ENCODE assay signal across 8 mouse cellular contexts in the genomic region with DNA sequence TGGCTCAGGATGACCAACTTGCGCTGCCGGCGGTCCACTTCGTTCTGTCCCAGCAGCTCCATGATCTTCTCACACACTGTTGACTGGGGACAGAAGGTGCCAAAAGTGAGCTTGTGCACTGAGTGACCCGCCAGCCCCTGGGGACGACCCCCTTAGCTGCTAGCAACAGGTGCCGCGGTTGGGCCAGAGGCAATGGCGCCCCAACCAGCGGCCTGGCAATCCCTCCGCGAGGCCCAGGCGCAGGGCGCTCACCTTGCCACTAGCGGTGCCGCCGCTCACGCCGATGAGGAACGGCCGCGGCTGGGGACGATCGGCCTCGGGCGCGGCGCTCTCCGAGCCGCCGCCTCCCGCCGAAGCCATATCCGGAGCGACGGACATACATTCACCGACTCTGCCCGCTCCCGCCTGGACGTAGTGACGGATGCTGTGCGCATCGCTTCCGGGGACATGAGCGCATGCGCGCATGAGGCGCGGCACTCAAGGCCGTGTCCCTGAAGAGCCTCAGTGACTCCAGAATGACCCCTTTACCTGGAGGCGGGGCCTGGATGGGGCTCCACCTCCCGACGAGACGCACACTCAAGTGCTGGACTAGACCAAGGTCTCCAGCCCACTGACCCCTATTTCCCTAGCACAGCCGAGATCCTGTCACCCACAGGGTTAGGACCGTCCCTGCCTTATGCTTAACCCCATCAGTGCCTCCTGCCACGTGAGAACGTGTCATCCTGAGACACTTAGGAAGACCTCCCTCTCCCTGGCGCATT. TPM values are rescaled to one million over a fixed set of nuclear protein-coding genes. Genes with fewer than 3 reads are reported as not detected.
DNase-seq lines count a peak whose midpoint lies in the region; ATAC-seq and TF ChIP-seq lines count a peak whose summit lies in the region.

A gene (minus strand): TSS at position 503 of the 761 bp plus-strand sequence.

- H3K27me3 ChIP-seq in heart, embryonic 11.5 days (ENCODE audit: control insufficient read depth, insufficient read depth, low read length) = no peaks in the 10 kb centered on the region
- H3K27me3 ChIP-seq in kidney, embryonic 16.5 days (ENCODE audit: insufficient read depth, low read length) = no peaks in the 10 kb centered on the region
- H3K27me3 ChIP-seq in liver, adult 2 months (ENCODE audit: control insufficient read depth, insufficient read depth, low read length) = no peaks in the 10 kb centered on the region
- no peaks in the 10 kb centered on the region for H3K27me3 ChIP-seq in myocyte (ENCODE audit: control insufficient read depth, insufficient read depth, insufficient read length)
- no peaks in the 10 kb centered on the region for H3K27me3 ChIP-seq in splenic B cell, adult 2 months (ENCODE audit: control insufficient read depth, insufficient read depth, low read length, poor library complexity, severe bottlenecking)

- H3K36me3 ChIP-seq in heart, embryonic 11.5 days (ENCODE audit: control insufficient read depth, insufficient read depth, low read length) = peaks cover 9% of the 10 kb centered on the region
- peaks cover 12% of the 10 kb centered on the region for H3K36me3 ChIP-seq in kidney, embryonic 16.5 days (ENCODE audit: insufficient read depth, low read length)
- no peaks in the 10 kb centered on the region; the same call in 1 of the 2 replicates for H3K36me3 ChIP-seq in liver, adult 2 months (ENCODE audit: control insufficient read depth, insufficient read depth, low read length)
- peaks cover 4% of the 10 kb centered on the region for H3K36me3 ChIP-seq in myocyte (ENCODE audit: control insufficient read depth, insufficient read depth)
- H3K36me3 ChIP-seq in splenic B cell, adult 2 months (ENCODE audit: control insufficient read depth, insufficient read depth, low read length, poor library complexity, severe bottlenecking) = no peaks in the 10 kb centered on the region

- no peak within 1 kb of the TSS for H3K27ac ChIP-seq in bone marrow macrophage, adult 2 months (ENCODE audit: insufficient read depth, low read depth, low read length)
- no peak within 1 kb of the TSS for H3K27ac ChIP-seq in embryonic fibroblast, embryonic 13.5 days (ENCODE audit: insufficient read depth, low read length)
- H3K27ac ChIP-seq in heart, embryonic 11.5 days (ENCODE audit: low read depth, low read length) = no peak within 1 kb of the TSS
- peak within 1 kb of the TSS; percentile 53 for H3K27ac ChIP-seq in kidney, embryonic 16.5 days (ENCODE audit: low read length)
- H3K27ac ChIP-seq in liver, adult 2 months (replicated peaks; ENCODE audit: insufficient read depth, low read depth, low read length) = peak within 1 kb of the TSS; percentile 59

- H3K4me3 ChIP-seq in bone marrow macrophage, adult 2 months (ENCODE audit: insufficient read depth, low read length) = peak within 1 kb of the TSS; percentile 73
- peak within 1 kb of the TSS; percentile 60 for H3K4me3 ChIP-seq in embryonic fibroblast, embryonic 13.5 days (ENCODE audit: insufficient read depth, low read length)
- peak within 1 kb of the TSS; percentile 83 for H3K4me3 ChIP-seq in heart, embryonic 11.5 days (ENCODE audit: low read depth, low read length)
- peak within 1 kb of the TSS; percentile 81 for H3K4me3 ChIP-seq in kidney, embryonic 16.5 days (ENCODE audit: low read length)
- H3K4me3 ChIP-seq in liver, adult 2 months (ENCODE audit: insufficient read depth, low read depth, low read length) = peak within 1 kb of the TSS; percentile 75
- H3K4me3 ChIP-seq in myocyte = peak within 1 kb of the TSS; percentile 58

- peak within 1 kb of the TSS; percentile 90 for H3K9ac ChIP-seq in heart, embryonic 11.5 days (ENCODE audit: low read depth, low read length)
- peak within 1 kb of the TSS; percentile 74 for H3K9ac ChIP-seq in kidney, embryonic 16.5 days (replicated peaks; ENCODE audit: low read length)
- peak within 1 kb of the TSS; percentile 85 for H3K9ac ChIP-seq in liver, adult 2 months (ENCODE audit: low read depth, low read length)

- peak; percentile 98 for DNase-seq in A20 (ENCODE audit: low read depth, low spot score)
- peak; percentile 86 for DNase-seq in liver, adult 2 months (ENCODE audit: extremely low read depth, low read depth, low spot score)
- DNase-seq in splenic B cell, adult 2 months (ENCODE audit: low read depth, low spot score) = peak; percentile 94

- TF ChIP-seq CTCF in bone marrow macrophage, adult 2 months (IDR thresholded peaks at IDR 0.05; ENCODE audit: low read depth, low read length) = no peak
- no peak for TF ChIP-seq CTCF in embryonic fibroblast, embryonic 13.5 days (IDR thresholded peaks at IDR 0.05; ENCODE audit: borderline replicate concordance, insufficient read depth, low read length)
- TF ChIP-seq CTCF in liver, adult 2 months (IDR thresholded peaks at IDR 0.05; ENCODE audit: low read depth, low read length) = no peak

- peak within 1 kb of the TSS; percentile 31 for H3ac ChIP-seq in myocyte (ENCODE audit: control insufficient read depth, insufficient read length)

- peak; percentile 26; the same call in 1 of the 2 replicates for TF ChIP-seq POLR2A in bone marrow macrophage, adult 2 months (IDR thresholded peaks at IDR 0.05; ENCODE audit: borderline replicate concordance, low read depth, low read length)
- TF ChIP-seq POLR2A in embryonic fibroblast, embryonic 13.5 days (IDR thresholded peaks at IDR 0.05; ENCODE audit: low read depth, low read length) = peak; percentile 94
- peak; percentile 72 for TF ChIP-seq POLR2A in liver, adult 2 months (IDR thresholded peaks at IDR 0.05; ENCODE audit: extremely low read depth, insufficient read depth, low read length)
- TF ChIP-seq POLR2A in myocyte (IDR thresholded peaks at IDR 0.05; ENCODE audit: insufficient read length, low read depth) = peak; percentile 95

- H3K79me2 ChIP-seq in liver, adult 2 months (ENCODE audit: control insufficient read depth, insufficient read depth, low read length) = peaks cover 2% of the 10 kb centered on the region; the same call in 1 of the 2 replicates
- peaks cover 8% of the 10 kb centered on the region for H3K79me2 ChIP-seq in myocyte (ENCODE audit: control insufficient read depth, insufficient read depth)

- H3K4me2 ChIP-seq in heart, embryonic 11.5 days = peak within 1 kb of the TSS; percentile 87
- peak within 1 kb of the TSS; percentile 73 for H3K4me2 ChIP-seq in kidney, embryonic 16.5 days (replicated peaks; ENCODE audit: low read depth, low read length)
- peak within 1 kb of the TSS; percentile 93 for H3K4me2 ChIP-seq in myocyte (ENCODE audit: low read depth)

- 2% methylated on average over 57 of the region's 59 CpGs for WGBS in heart, embryonic 11.5 days (ENCODE audit: insufficient replicate concordance)
- WGBS in kidney, embryonic 16.5 days = 1% methylated on average over 57 of the region's 59 CpGs
- WGBS in liver, adult 2 months = 2% methylated on average over 59 of the region's 59 CpGs

- H3K4me1 ChIP-seq in bone marrow macrophage, adult 2 months (ENCODE audit: control insufficient read depth, insufficient read depth, low read length) = peaks cover 9% of the 10 kb centered on the region
- H3K4me1 ChIP-seq in embryonic fibroblast, embryonic 13.5 days (ENCODE audit: control insufficient read depth, insufficient read depth, low read length) = 0 out of 2 replicates have a peak, but pooled peaks cover 3% of the 10 kb centered on the region
- H3K4me1 ChIP-seq in heart, embryonic 11.5 days (ENCODE audit: control insufficient read depth, insufficient read depth, low read length) = peaks cover 12% of the 10 kb centered on the region
- H3K4me1 ChIP-seq in kidney, embryonic 16.5 days (ENCODE audit: insufficient read depth, low read length) = peaks cover 8% of the 10 kb centered on the region
- peaks cover 6% of the 10 kb centered on the region; the same call in 1 of the 2 replicates for H3K4me1 ChIP-seq in liver, adult 2 months (ENCODE audit: control insufficient read depth, insufficient read depth, low read length)

- peak; percentile 88 for ATAC-seq in heart, embryonic 11.5 days (replicated peaks; ENCODE audit: insufficient number of reproducible peaks, low FRiP score, low TSS enrichment)
- peak; percentile 93 for ATAC-seq in kidney, embryonic 16.5 days (ENCODE audit: low FRiP score, low TSS enrichment)

- no peaks in the 10 kb centered on the region for H3K9me3 ChIP-seq in heart, embryonic 11.5 days (replicated peaks; ENCODE audit: control insufficient read depth, low read length)
- H3K9me3 ChIP-seq in kidney, embryonic 16.5 days (ENCODE audit: low read length) = no peaks in the 10 kb centered on the region

TF ChIP-seq in myocyte, 11 proteins besides CTCF, POLR2A, EP300 and RAD21:
- TF ChIP-seq MAX (IDR thresholded peaks at IDR 0.05; ENCODE audit: low read depth) (no peak), SRF (IDR thresholded peaks at IDR 0.05; ENCODE audit: control insufficient read depth, insufficient read length, low read depth) (no peak), REST (IDR thresholded peaks at IDR 0.05; ENCODE audit: insufficient read depth, insufficient read length) (no peak), TCF12 (IDR thresholded peaks at IDR 0.05; ENCODE audit: insufficient read depth, poor library complexity, severe bottlenecking) (no peak), USF1 (IDR thresholded peaks at IDR 0.05; ENCODE audit: low read depth) (no peak), TCF3 (IDR thresholded peaks at IDR 0.05; ENCODE audit: insufficient read length, low read depth) (no peak), MYOD1 (IDR thresholded peaks at IDR 0.05; ENCODE audit: control insufficient read depth in 1 of 3, insufficient read length in 2 of 3, low read depth in 2 of 3) (peak in 2 of 3 experiments; percentile 23 to 46), E2F4 (IDR thresholded peaks at IDR 0.05; ENCODE audit: insufficient read depth) (peak; percentile 58), POLR2AphosphoS2 (IDR thresholded peaks at IDR 0.05; ENCODE audit: insufficient read length, low read depth) (peak; percentile 82)

RNA-seq across cellular contexts. Expression of the gene that starts here (rescaled TPM):
- polyA plus RNA-seq in bone marrow macrophage, adult 2 months (2012; ENCODE audit: insufficient read depth, insufficient read length, missing spikeins) = 28.7 and 32.9 TPM in 2 replicates
- polyA plus RNA-seq in embryonic fibroblast, embryonic 13.5 days (2011; ENCODE audit: insufficient read length, low read depth, missing spikeins) = 20.5 and 22.1 TPM in 2 replicates
- 42.1 and 44.3 TPM in 2 replicates for polyA plus RNA-seq in heart, embryonic 11.5 days (2014; fragmentation: Nextera tagmentation; extraction: Ambion mirVana)
- polyA plus RNA-seq in kidney, embryonic 16.5 days (2015; fragmentation: Nextera tagmentation; extraction: Ambion mirVana) = 88.5 and 92.0 TPM in 2 replicates
- total RNA-seq in liver, adult 2 months (2014; rRNA removed) = 27.5 and 36.7 TPM in 2 replicates
- 66.1 and 96.7 TPM in 2 replicates for polyA plus RNA-seq in liver, adult 2 months (2012; rRNA removed)
- 32.1 TPM for polyA plus RNA-seq in myocyte (2012; fragmentation: generic; extraction: Trizol)

Comparison
In these comparisons a context has a peak if more than half of its experiments do, and no peak if none do; other contexts are left out.
1. H3K27ac ChIP-seq: peak in kidney, embryonic 16.5 days (single experiment) and liver, adult 2 months (single experiment); none in bone marrow macrophage, adult 2 months (single experiment), embryonic fibroblast, embryonic 13.5 days (single experiment) and heart, embryonic 11.5 days (single experiment).
2. POLR2A ChIP-seq: peak in every context shown above with its lines; median percentile 95 in myocyte; 94 in embryonic fibroblast, embryonic 13.5 days; 72 in liver, adult 2 months; 26 in bone marrow macrophage, adult 2 months.
3. Peak in every context shown above with its lines, with median percentiles within 50 percentile points of each other: DNase-seq, H3K4me3 ChIP-seq, H3K4me2 ChIP-seq and H3K9ac ChIP-seq.